Mouse (Mus musculus) cerebellum, adult 8-10 months (tissue): ENCODE data around the gene Utrn.

ENCODE experiments used
- DNase-seq: peaks from one replicate; pipeline ENCODE4 v3.0.0; 2022

The Utrn gene

DNA sequence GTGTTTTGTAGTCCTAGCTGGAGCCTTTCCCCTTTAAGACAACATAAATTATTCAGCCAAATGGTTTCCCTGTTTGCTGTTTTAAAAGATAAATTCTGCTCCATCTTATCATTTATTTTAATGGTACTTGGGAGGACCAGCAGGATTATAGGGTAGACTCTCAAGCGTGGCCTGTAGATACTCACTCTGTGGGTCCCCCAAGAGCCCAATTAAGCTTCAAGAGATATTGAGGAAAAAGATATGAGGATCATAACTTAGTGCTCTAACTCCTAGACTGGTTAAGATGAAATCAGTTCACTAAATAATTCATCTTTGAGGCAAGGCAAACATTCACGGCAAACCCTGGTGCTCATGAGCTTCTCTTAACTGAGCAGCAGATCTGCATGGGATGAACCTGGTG, 493.1 kb downstream of the Utrn start:
- no peak for DNase-seq

DNA sequence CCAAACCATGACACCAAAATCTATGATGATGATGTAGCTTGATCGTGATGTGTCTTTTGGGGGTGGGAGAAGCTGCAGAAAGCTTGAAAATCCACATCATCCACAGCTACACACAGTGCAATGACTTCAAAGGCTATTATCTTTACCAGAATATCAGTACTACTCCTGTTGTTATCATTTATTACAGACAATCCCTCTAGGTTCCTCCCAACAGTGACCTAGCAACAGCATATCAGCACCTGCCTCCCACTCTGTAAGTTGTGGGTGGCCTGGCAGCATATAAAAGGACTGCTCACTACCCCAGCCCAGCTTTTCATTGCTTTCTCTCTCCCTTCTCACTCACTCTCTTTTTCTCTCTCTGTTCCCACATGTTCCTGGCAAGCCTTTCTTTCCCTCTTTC, 494.4 kb downstream of the Utrn start:
- no peak for DNase-seq

DNA sequence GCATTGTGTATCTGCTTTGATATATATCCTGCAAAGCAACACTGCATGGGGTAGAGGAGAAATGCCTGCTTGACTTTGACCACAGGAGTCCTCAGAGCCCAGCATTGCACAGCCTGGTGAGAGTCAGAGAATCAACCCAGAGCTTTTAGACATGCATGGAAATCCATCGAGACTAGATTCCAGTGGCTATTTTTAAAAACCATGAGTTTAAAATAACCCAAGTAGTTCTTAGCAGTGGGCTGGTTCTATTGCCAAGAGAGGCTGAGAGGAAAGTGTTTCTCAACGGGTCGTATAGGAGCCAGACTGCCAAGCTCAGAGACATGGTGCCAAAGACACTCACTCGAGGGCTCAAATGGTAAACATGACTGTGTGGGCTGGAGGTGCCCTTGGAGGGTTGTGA, 514.6 kb downstream of the Utrn start:
- DNase-seq, result no peak

DNA sequence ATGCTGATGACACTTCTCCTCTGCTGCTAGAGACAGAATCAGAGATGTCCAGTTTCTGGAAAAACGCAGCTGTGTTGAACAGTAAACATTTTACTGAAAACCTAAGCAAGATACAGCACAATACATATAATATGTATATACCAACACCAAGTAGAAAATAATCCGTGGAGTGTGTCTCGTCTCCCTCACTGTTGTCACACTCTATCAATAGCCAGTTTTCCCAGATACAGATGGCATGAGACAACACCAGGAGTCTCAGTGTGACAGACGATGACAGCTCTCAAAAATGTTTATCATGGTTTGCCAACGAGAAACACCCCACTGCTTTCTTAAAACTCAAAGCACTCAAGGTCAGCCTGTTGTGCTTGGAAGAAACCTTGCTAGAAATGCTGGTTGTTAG, 515.1 kb downstream of the Utrn start:
- DNase-seq, result no peak

DNA sequence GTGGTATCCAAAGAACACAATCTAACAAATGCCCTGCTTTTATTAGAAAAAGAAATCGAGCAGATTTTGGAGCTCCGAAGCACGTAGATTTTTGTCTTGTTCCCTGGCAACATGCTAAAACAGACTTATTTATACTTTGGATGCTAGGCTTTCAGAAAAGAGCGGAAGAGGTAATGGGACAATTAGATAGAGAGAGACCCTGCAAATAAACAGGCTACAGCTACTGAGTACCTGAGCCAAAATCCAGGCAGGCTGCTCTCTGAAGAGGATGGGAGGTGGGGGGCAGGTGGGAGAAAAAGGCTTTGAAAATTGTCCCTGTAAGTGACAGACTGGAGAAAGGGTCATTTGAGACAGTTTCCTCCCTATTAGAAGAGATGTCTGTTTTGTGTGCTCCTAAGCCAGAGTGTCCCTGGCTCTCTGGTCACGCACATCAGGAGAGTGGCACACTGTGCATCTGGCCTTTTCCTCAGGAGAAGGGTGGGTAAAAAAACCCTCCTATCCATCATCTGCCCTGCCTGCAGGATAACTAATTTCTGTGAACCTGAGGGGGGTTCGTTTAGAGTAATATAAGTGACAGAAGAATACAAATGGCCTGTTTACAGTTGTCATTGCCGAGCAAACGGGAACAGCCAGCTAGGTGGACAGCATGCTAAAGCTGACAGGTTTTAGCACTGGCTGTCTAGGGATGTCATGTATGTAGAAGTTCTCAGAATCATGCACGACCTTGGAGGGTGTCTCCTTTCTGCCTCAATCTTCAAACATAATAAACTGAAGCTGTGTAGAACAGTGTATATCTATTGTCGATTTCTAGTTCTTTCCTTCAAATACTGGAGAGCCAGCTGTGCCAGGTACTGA, 529.2 kb downstream of the Utrn start:
- DNase-seq, result no peak

DNA sequence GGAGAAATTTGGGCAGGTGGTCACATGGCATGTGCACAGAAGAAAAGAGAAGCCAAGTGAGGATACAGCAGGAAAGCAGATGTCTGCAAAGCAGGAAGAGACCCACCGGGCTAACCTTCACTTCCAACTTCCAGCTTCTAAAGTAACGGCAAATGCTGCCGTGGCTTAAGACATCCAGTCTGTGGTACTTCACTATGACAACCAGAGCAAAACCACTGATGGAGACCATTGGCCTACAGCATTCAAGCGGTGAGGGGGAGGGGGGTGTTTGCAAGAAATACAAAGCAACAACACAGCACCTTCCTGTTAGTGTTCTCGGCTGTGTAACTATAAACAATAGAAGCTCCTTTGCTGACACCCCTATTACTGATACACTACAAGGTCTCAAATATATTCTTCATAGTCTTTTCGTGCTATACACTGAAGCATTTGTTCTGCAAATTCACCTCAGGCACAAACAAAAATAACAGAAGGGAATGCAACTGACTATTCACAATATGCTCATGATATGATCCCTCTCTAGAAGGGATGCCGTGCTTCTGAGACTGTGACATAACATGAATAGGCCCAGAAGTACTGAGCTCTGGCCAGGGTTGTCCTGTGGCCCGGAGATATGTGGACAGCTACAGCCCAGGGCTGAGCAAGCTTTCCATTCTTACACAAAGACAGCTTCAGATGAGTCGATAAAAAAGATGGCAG, 530.0 kb downstream of the Utrn start:
- DNase-seq, result no peak
